Mouse (Mus musculus): ENCODE measurements around the gene Tll1.
A peak's percentile ranks its signal among the peaks of the same experiment; 100 is the strongest.
"Not testable (repeated sequence)": the region's sequence is repeated elsewhere in the genome, so short reads cannot be mapped to it uniquely, and the experiment has no call there.

Gene Tll1

GRCm38 (mm10) chr8:64059867-64060266 lies 146.2 kb downstream of the Tll1 start:
- no peak for DNase-seq (ENCODE audit: low read depth, low spot score)

- DNase-seq (ENCODE audit: low read depth, low spot score): no peak
Observed at GRCm38 (mm10) chr8:64057571-64057970, 148.5 kb downstream of the Tll1 start.

GRCm38 (mm10) chr8:64048556-64048955 lies 157.5 kb downstream of the Tll1 start:
- DNase-seq (ENCODE audit: low read depth, low spot score): no peak

- DNase-seq (ENCODE audit: low read depth, low spot score): no peak
Observed at GRCm38 (mm10) chr8:64047963-64048505, 158.0 kb downstream of the Tll1 start.

- no peak for DNase-seq (ENCODE audit: low read depth, low spot score)
Observed at GRCm38 (mm10) chr8:64041303-64041884, 164.7 kb downstream of the Tll1 start.

- no peak for DNase-seq (ENCODE audit: low read depth, low spot score)
Observed at GRCm38 (mm10) chr8:64030672-64031385, 175.2 kb downstream of the Tll1 start.

- DNase-seq (ENCODE audit: low read depth, low spot score): no peak
Observed at GRCm38 (mm10) chr8:64030081-64030480, 176.0 kb downstream of the Tll1 start.

- DNase-seq (ENCODE audit: low read depth, low spot score): no peak
Observed at GRCm38 (mm10) chr8:64029525-64029924, 176.5 kb downstream of the Tll1 start.

- no peak for DNase-seq (ENCODE audit: low read depth, low spot score)
Observed at GRCm38 (mm10) chr8:64024359-64024758, 181.7 kb downstream of the Tll1 start.

GRCm38 (mm10) chr8:64023579-64023978 lies 182.5 kb downstream of the Tll1 start:
- DNase-seq (ENCODE audit: low read depth, low spot score): peak; percentile 13

- no peak for DNase-seq (ENCODE audit: low read depth, low spot score)
Observed at GRCm38 (mm10) chr8:64023027-64023426, 183.0 kb downstream of the Tll1 start.

GRCm38 (mm10) chr8:63970612-63971391 lies 235.3 kb downstream of the Tll1 start:
- not testable (repeated sequence) for DNase-seq (ENCODE audit: low read depth, low spot score)
